Mouse (Mus musculus) stomach, postnatal 0 days (tissue): ENCODE measurements at regions not wholly inside any gene's neighbourhood (a gene's known extent, or its start where the extent isn't known, plus 50 kb on each side); places are given as distances from the start of the nearest gene placed in this dataset.

Source experiments
- ATAC-seq: fragments of 200-750 bp; cut with Nextera tagmentation; 2 replicates; pipeline ENCODE4 v1.8.0; 2017; ENCODE audit not compliant: low FRiP score, low TSS enrichment
- DNase-seq: peaks from one replicate; pipeline ENCODE4 v3.0.0-alpha.2; 2016; ENCODE audit warnings: low spot score
- H3K27ac ChIP-seq: fragments of 300-500 bp; sonication (generic); replicated peaks from 2 replicates; pipeline ENCODE4 v1.5.1; 2014; ENCODE audit warnings: mild to moderate bottlenecking, control low read depth
- H3K27me3 ChIP-seq: fragments of 300-500 bp; sonication (generic); 2 replicates; pipeline ENCODE4 v1.6.1; 2014; ENCODE audit warnings: low read length; ENCODE audit not compliant: control insufficient read depth, insufficient read depth
- H3K36me3 ChIP-seq: fragments of 300-500 bp; sonication (generic); 2 replicates; pipeline ENCODE4 v1.6.1; 2014; ENCODE audit warnings: low read length, mixed read lengths; ENCODE audit not compliant: control insufficient read depth, insufficient read depth
- H3K4me1 ChIP-seq: fragments of 300-500 bp; sonication (generic); replicated peaks from 2 replicates; pipeline ENCODE4 v1.6.1; 2014; ENCODE audit warnings: antibody characterized with exemption; ENCODE audit not compliant: control insufficient read depth, insufficient read depth
- H3K4me2 ChIP-seq: fragments of 300-500 bp; sonication (generic); replicated peaks from 2 replicates; pipeline ENCODE4 v1.6.1; 2014; ENCODE audit warnings: low read depth, mild to moderate bottlenecking, control low read depth, moderate library complexity
- H3K4me3 ChIP-seq: fragments of 300-500 bp; sonication (generic); 2 replicates; pipeline ENCODE4 v1.5.1; 2014; ENCODE audit warnings: low read depth, low read length, control low read depth
- H3K9ac ChIP-seq: fragments of 300-500 bp; sonication (generic); 2 replicates; pipeline ENCODE4 v1.6.1; 2014; ENCODE audit warnings: mild to moderate bottlenecking, low read length, control low read depth, mixed read lengths
- H3K9me3 ChIP-seq: fragments of 300-500 bp; sonication (generic); 2 replicates; pipeline ENCODE4 v1.6.1; 2016; ENCODE audit warnings: low read length; ENCODE audit not compliant: control insufficient read depth
- CTCF ChIP-seq: IDR thresholded peaks from 2 replicates; pipeline ENCODE4 v1.5.1; 2016; ENCODE audit warnings: antibody characterized with exemption, low read depth, mild to moderate bottlenecking, moderate library complexity
- EP300 ChIP-seq: optimal IDR thresholded peaks from 2 replicates; pipeline ENCODE3; 2016; ENCODE audit warnings: antibody characterized with exemption
- WGBS: fragments of 180-500 bp; shearing (Covaris S2); extraction: QIAGEN DNeasy Blood & Tissue Kit; methylation state at CpG from one replicate; pipeline ENCODE4 v1.1.7; 2014; 5-methylcytosine and 5-hydroxymethylcytosine counted together

DNA sequence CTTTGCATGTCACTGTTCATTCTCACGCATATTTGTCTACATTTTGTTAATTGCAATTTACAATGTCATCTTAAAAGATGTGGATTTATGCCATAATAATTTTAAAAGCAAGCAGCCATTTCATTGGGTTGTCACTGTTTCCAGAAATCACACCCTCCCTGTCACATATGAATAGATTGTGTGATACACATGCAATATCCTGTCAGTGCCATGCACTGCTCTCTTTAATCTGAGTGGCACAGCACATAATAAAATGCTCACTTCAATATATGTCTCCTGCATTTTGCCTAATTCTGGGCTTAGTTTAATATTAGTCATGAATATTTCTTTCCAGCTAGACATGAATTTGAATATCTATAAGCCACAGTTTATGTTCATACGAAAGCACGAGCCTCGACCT, 56.1 kb upstream of the 1700008P02Rik start:
- Histone ChIP-seq H3K4me3 (no peak overlapping the region), H3K4me2 (no peak overlapping the region), H3K27ac (no peak overlapping the region), H3K27me3 (no peaks in the 10 kb centered on the region), H3K9me3 (no peaks in the 10 kb centered on the region), H3K36me3 (no peaks in the 10 kb centered on the region), H3K9ac (no peak overlapping the region), H3K4me1 (no peaks in the 10 kb centered on the region)
- DNase-seq (no peak), ATAC-seq (no peak)
- WGBS = 83% methylated on average over 4 of the region's 4 CpGs
- TF ChIP-seq EP300 = no peak
- no peak for TF ChIP-seq CTCF

- 42% methylated on average over 3 of the region's 3 CpGs for WGBS
- H3K27me3 ChIP-seq = no peaks in the 10 kb centered on the region
- H3K27ac ChIP-seq = no peak overlapping the region
- DNase-seq (no peak), ATAC-seq (no peak)
- no peak overlapping the region for H3K4me2 ChIP-seq
- no peaks in the 10 kb centered on the region for H3K4me1 ChIP-seq
- no peak overlapping the region for H3K9ac ChIP-seq
- H3K9me3 ChIP-seq = no peaks in the 10 kb centered on the region
- H3K36me3 ChIP-seq = no peaks in the 10 kb centered on the region
- TF ChIP-seq CTCF (peak; percentile 37), EP300 (no peak)
- H3K4me3 ChIP-seq = no peak overlapping the region
Observed at GRCm38 (mm10) chr3:6675354-6675753, 55.1 kb upstream of the 1700008P02Rik start.
